Mouse (Mus musculus) ES-E14 (cell line): ENCODE measurements at regions not wholly inside any gene's neighbourhood (a gene's known extent, or its start where the extent isn't known, plus 50 kb on each side); places are given as distances from the start of the nearest gene placed in this dataset.

Experiments
- CHD2 ChIP-seq: IDR thresholded peaks from 2 replicates; pipeline ENCODE4 v1.6.1; 2014; ENCODE audit warnings: mild to moderate bottlenecking, low read depth, low read length, inconsistent platforms
- HCFC1 ChIP-seq: IDR thresholded peaks from 2 replicates; pipeline ENCODE4 v1.6.1; 2012; ENCODE audit warnings: low read length, inconsistent platforms, borderline replicate concordance; ENCODE audit not compliant: insufficient read depth
- MAFK ChIP-seq: IDR thresholded peaks from 2 replicates; pipeline ENCODE4 v1.6.1; 2014; ENCODE audit warnings: mild to moderate bottlenecking, low read depth, low read length, inconsistent platforms; ENCODE audit not compliant: insufficient read depth
- ZC3H11A ChIP-seq: IDR thresholded peaks from 2 replicates; pipeline ENCODE4 v1.6.1; 2012; ENCODE audit warnings: low read depth, mild to moderate bottlenecking, inconsistent platforms, low read length, borderline replicate concordance
- ZNF384 ChIP-seq: IDR thresholded peaks from 2 replicates; pipeline ENCODE4 v1.6.1; 2012; ENCODE audit warnings: low read depth, low read length, inconsistent platforms

GRCm38 (mm10) chr9:41595749-41596148, 434.3 kb upstream of the Ubash3b start:
- TF ChIP-seq ZNF384 = no peak
- TF ChIP-seq ZC3H11A = no peak
- no peak for TF ChIP-seq HCFC1
- no peak for TF ChIP-seq CHD2
- TF ChIP-seq MAFK = no peak
